Mouse (Mus musculus): ENCODE measurements at regions not wholly inside any gene's neighbourhood (a gene's known extent, or its start where the extent isn't known, plus 50 kb on each side); places are given as distances from the start of the nearest gene placed in this dataset.

GRCm38 (mm10) chr2:81407372-81407771 is 645.6 kb upstream of the Zfp804a start:
- Histone ChIP-seq H3K9ac (no peak overlapping the region), H3K27me3 (no peaks in the 10 kb centered on the region), H3K4me2 (no peak overlapping the region), H3K4me1 (replicated peaks) (no peaks in the 10 kb centered on the region), H3K4me3 (no peak overlapping the region), H3K27ac (replicated peaks) (no peak overlapping the region), H3K9me3 (no peaks in the 10 kb centered on the region), H3K36me3 (no peaks in the 10 kb centered on the region)
- ATAC-seq (ENCODE audit: low FRiP score, low read depth), result no peak

GRCm38 (mm10) chr2:81411751-81412150 is 641.3 kb upstream of the Zfp804a start:
- no peak overlapping the region for H3K27ac ChIP-seq (replicated peaks)
- WGBS, result 62% methylated on average over 3 of the region's 3 CpGs
- H3K4me2 ChIP-seq, result no peak overlapping the region
- no peaks in the 10 kb centered on the region for H3K4me1 ChIP-seq (replicated peaks)
- no peak for ATAC-seq (ENCODE audit: low FRiP score, low read depth)
- no peak overlapping the region for H3K9ac ChIP-seq
- H3K4me3 ChIP-seq, result no peak overlapping the region
- no peaks in the 10 kb centered on the region for H3K27me3 ChIP-seq
- no peaks in the 10 kb centered on the region for H3K9me3 ChIP-seq
- H3K36me3 ChIP-seq, result no peaks in the 10 kb centered on the region

- 86% methylated on average over 4 of the region's 4 CpGs for WGBS
- no peaks in the 10 kb centered on the region for H3K36me3 ChIP-seq
- H3K4me3 ChIP-seq, result no peak overlapping the region
Measured at GRCm38 (mm10) chr2:81431411-81431810, 621.6 kb upstream of the Zfp804a start.

GRCm38 (mm10) chr2:81439082-81439481 is 613.9 kb upstream of the Zfp804a start:
- ATAC-seq (ENCODE audit: low FRiP score, low read depth), result no peak
- Histone ChIP-seq H3K27ac (replicated peaks) (no peak overlapping the region), H3K4me3 (no peak overlapping the region), H3K36me3 (no peaks in the 10 kb centered on the region), H3K9ac (no peak overlapping the region), H3K27me3 (no peaks in the 10 kb centered on the region), H3K9me3 (no peaks in the 10 kb centered on the region), H3K4me2 (no peak overlapping the region), H3K4me1 (replicated peaks) (no peaks in the 10 kb centered on the region)
- WGBS, result 82% methylated on average over 11 of the region's 11 CpGs

More at GRCm38 (mm10) chr2:81431411-81431810, 621.6 kb upstream of the Zfp804a start:
- Histone ChIP-seq H3K9ac (no peak overlapping the region), H3K27ac (replicated peaks) (no peak overlapping the region), H3K9me3 (no peaks in the 10 kb centered on the region), H3K4me1 (replicated peaks) (no peaks in the 10 kb centered on the region), H3K27me3 (no peaks in the 10 kb centered on the region), H3K4me2 (no peak overlapping the region)
- ATAC-seq (ENCODE audit: low FRiP score, low read depth), result 0 out of 2 replicates have a peak, but pooled peaks have one; percentile 6

DNA sequence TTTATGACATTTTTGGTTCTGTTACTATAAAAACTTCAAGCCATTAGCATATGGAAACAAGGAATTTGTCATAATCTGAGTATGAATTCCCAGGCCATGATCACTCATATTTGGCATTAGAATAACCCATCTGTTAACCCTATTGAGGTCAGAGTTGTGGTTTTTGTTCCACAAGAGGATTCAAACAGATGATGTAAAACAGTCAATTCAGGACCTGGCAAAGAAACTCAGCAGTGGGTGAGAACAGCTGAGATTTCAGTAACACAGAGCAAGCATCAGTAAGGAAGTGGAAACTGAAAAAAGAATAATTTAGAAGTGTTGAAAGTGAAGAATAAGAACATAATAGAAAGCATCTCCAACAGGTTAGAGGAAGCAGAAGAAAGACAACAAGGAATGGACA is 612.1 kb upstream of the Zfp804a start:
- H3K27me3 ChIP-seq, result no peaks in the 10 kb centered on the region
- H3K4me2 ChIP-seq, result no peak overlapping the region
- H3K4me1 ChIP-seq (replicated peaks), result no peaks in the 10 kb centered on the region
- H3K4me3 ChIP-seq, result no peak overlapping the region
- no peak overlapping the region for H3K27ac ChIP-seq (replicated peaks)
- H3K9ac ChIP-seq, result no peak overlapping the region
- ATAC-seq (ENCODE audit: low FRiP score, low read depth), result no peak
- H3K36me3 ChIP-seq, result no peaks in the 10 kb centered on the region
- H3K9me3 ChIP-seq, result no peaks in the 10 kb centered on the region

- WGBS, result 66% methylated on average over 1 of the region's 1 CpGs
- Histone ChIP-seq H3K4me1 (replicated peaks) (no peaks in the 10 kb centered on the region), H3K4me2 (no peak overlapping the region), H3K9ac (no peak overlapping the region), H3K4me3 (no peak overlapping the region), H3K36me3 (no peaks in the 10 kb centered on the region), H3K27ac (replicated peaks) (no peak overlapping the region), H3K9me3 (no peaks in the 10 kb centered on the region), H3K27me3 (no peaks in the 10 kb centered on the region)
- ATAC-seq (ENCODE audit: low FRiP score, low read depth), result no peak
Measured at GRCm38 (mm10) chr2:81450514-81450913, 602.5 kb upstream of the Zfp804a start.

- Histone ChIP-seq H3K4me3 (no peak overlapping the region), H3K36me3 (no peaks in the 10 kb centered on the region)
Measured at GRCm38 (mm10) chr2:81488821-81489220, 564.2 kb upstream of the Zfp804a start.

DNA sequence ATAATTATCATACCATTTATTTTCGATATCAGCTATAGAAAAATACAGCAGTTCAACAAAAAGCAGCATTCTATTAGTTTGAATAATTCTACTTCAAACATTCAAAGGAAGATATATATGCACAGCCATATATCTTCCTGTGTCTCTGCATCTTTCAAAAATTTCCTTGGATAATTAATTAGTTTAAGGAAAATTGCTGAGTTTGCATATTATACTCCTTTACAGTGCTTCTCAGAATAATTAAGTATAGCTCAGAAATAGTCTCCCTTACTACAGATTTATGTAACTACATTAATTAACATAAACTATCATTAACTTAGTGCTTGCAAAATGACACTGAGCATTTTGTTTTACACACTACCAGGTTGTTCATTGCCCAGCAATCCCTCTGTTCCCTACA is 546.0 kb upstream of the Zfp804a start:
- Histone ChIP-seq H3K4me2 (no peak overlapping the region), H3K4me1 (replicated peaks) (no peaks in the 10 kb centered on the region), H3K27ac (replicated peaks) (no peak overlapping the region), H3K27me3 (no peaks in the 10 kb centered on the region), H3K9me3 (no peaks in the 10 kb centered on the region), H3K36me3 (no peaks in the 10 kb centered on the region), H3K4me3 (no peak overlapping the region), H3K9ac (no peak overlapping the region)
- 88% methylated on average over 1 of the region's 1 CpGs for WGBS
- ATAC-seq (ENCODE audit: low FRiP score, low read depth), result no peak

More at GRCm38 (mm10) chr2:81488821-81489220, 564.2 kb upstream of the Zfp804a start:
- Histone ChIP-seq H3K27me3 (no peaks in the 10 kb centered on the region), H3K27ac (replicated peaks) (no peak overlapping the region), H3K4me1 (replicated peaks) (no peaks in the 10 kb centered on the region), H3K9ac (no peak overlapping the region), H3K9me3 (no peaks in the 10 kb centered on the region), H3K4me2 (no peak overlapping the region)
- WGBS, result 69% methylated on average over 2 of the region's 2 CpGs
- ATAC-seq (ENCODE audit: low FRiP score, low read depth), result no peak

GRCm38 (mm10) chr2:81513030-81513579 is 539.9 kb upstream of the Zfp804a start:
- ATAC-seq (ENCODE audit: low FRiP score, low read depth), result no peak
- Histone ChIP-seq H3K36me3 (no peaks in the 10 kb centered on the region), H3K9me3 (no peaks in the 10 kb centered on the region), H3K4me2 (no peak overlapping the region), H3K27ac (replicated peaks) (no peak overlapping the region), H3K9ac (no peak overlapping the region), H3K27me3 (no peaks in the 10 kb centered on the region), H3K4me1 (replicated peaks) (no peaks in the 10 kb centered on the region), H3K4me3 (no peak overlapping the region)
- 92% methylated on average over 4 of the region's 4 CpGs for WGBS

DNA sequence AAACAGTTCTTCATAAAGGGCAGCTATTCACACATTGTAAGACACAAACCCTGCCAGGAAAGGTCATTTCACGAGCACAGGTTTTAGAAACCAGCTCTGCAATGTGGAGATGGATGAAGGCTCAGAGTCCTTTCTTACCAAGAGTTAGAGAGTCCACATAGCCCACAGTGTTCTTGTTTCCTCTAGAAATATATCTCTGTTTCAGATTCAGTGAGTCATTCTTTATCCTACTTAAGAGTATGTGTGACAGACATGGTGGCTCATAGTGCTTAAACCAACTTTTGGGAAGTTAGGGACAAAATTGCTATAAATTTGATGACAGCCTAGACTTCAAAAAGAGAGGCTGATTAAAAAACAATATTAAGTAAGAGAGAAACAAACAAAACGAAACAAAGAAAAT is 514.9 kb upstream of the Zfp804a start:
- Histone ChIP-seq H3K27ac (replicated peaks) (no peak overlapping the region), H3K27me3 (no peaks in the 10 kb centered on the region), H3K4me2 (no peak overlapping the region), H3K4me3 (no peak overlapping the region), H3K9me3 (no peaks in the 10 kb centered on the region), H3K4me1 (replicated peaks) (no peaks in the 10 kb centered on the region), H3K9ac (no peak overlapping the region), H3K36me3 (no peaks in the 10 kb centered on the region)
- no peak for ATAC-seq (ENCODE audit: low FRiP score, low read depth)
- WGBS, result 82% methylated on average over 2 of the region's 2 CpGs

GRCm38 (mm10) chr2:81549158-81549557 is 503.9 kb upstream of the Zfp804a start:
- Histone ChIP-seq H3K27me3 (no peaks in the 10 kb centered on the region), H3K4me1 (replicated peaks) (no peaks in the 10 kb centered on the region), H3K9me3 (no peaks in the 10 kb centered on the region), H3K36me3 (no peaks in the 10 kb centered on the region), H3K9ac (no peak overlapping the region), H3K4me3 (no peak overlapping the region), H3K27ac (replicated peaks) (no peak overlapping the region), H3K4me2 (no peak overlapping the region)
- WGBS, result 83% methylated on average over 2 of the region's 2 CpGs
- ATAC-seq (ENCODE audit: low FRiP score, low read depth), result peak; percentile 65; the same call in 1 of the 2 replicates

- Histone ChIP-seq H3K27me3 (no peaks in the 10 kb centered on the region), H3K9ac (no peak overlapping the region), H3K4me3 (no peak overlapping the region), H3K9me3 (0 out of 2 replicates have a peak, but pooled peaks cover 3% of the 10 kb centered on the region), H3K36me3 (no peaks in the 10 kb centered on the region), H3K4me2 (no peak overlapping the region), H3K27ac (replicated peaks) (no peak overlapping the region), H3K4me1 (replicated peaks) (no peaks in the 10 kb centered on the region)
- 54% methylated on average over 3 of the region's 3 CpGs for WGBS
- ATAC-seq (ENCODE audit: low FRiP score, low read depth), result peak; percentile 45; the same call in 1 of the 2 replicates
Measured at GRCm38 (mm10) chr2:81582111-81582510, 470.9 kb upstream of the Zfp804a start.
